Mouse (Mus musculus): ENCODE data around the gene Zic5.

The Zic5 gene

DNA sequence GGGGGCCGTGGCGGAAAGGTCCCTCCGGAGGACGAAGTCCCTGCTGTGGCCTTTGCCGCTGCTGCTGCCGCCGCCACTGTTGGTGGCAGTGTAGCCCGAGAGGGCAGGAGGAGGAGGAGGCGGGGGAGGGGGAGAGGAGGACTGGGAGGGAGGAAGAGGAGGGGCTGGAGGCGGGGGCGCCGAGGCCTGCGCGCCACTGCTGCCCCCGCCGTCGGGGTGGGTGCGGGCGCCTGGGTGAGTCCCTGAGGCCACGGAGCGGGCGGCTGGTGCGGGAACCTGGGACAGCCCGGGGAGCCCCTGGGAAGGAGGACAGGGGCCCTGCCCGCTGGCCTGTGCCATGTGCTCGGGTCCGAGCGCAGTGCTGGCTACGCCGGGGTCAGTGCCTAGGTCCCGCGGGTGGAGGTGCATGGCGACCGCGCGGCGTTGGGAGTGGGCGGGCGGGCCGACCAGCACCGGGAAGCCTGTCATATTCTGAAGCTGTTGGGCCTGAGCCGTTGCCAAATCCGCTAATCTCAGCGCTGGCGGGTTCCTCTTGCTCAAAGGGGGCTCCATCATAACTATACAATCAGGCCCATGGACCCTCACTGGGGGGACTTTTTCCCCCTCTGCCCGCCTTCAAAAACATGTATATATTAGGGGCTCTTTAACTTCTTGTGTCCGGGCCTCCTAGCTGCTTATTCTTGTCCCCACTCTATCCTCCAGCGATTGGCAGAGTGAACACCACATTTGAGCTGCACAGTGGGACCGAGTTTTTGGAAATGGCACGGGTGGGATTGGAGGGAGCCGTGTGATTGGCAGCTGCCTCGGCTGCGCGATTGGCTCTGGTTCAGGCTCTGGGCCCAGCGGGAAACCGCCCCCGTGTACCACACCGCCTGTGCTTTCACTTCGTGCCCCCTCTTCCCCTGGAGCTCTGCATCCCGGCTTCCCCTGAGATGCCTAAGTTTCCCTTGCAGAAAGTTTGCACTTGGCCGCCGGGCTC lies at the start of gene Zic5:
Zic5 (minus strand) TSS at position 915 of the 979 bp plus-strand sequence.
- DNase-seq (ENCODE audit: low read depth, low spot score), result peak; percentile 90

- DNase-seq (ENCODE audit: low read depth, low spot score), result no peak
Observed at GRCm38 (mm10) chr14:122513511-122514036, 48.1 kb upstream of the Zic5 start.

DNA sequence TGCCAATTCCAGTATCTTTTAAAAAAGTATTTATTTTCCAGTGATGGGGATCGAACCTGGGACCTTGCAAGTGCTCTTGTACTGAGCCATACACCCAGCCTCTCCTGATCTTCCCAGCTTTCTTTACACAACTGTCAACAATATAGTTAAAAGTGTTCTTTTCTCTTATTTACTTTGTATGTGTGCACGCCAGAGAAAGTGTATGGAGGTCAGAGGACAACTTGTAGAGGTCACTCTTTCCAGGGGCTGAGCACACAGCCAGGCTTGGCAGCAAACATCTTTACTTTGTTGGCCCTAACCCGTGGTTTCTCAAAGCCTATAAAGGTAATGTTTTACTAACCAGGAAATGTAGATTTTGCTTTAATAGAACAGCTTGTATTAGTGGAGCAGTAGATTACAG lies 46.0 kb upstream of the Zic5 start:
- DNase-seq (ENCODE audit: low read depth, low spot score), result no peak

GRCm38 (mm10) chr14:122509058-122509457 lies 43.6 kb upstream of the Zic5 start:
- DNase-seq (ENCODE audit: low read depth, low spot score), result no peak

- no peak for DNase-seq (ENCODE audit: low read depth, low spot score)
Observed at GRCm38 (mm10) chr14:122492015-122492414, 26.5 kb upstream of the Zic5 start.

DNA sequence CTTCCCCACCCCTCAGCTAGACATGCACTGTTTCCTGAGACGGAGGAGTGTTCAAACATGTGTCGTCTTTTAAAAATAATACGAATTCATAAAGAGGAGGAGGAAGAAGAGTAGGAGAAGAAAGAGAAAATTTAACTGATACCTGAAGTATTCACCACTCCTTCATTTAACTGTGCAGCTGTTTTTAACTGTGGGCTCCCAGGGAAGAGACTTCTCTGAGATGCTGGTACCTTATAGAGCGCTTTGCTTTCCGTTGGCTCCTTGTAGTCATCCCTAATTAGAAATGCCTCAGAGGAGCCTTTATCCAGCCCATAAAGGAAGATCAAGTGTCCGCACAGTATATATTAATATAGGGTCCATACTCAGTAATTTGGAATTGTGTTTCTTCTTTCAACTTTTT lies 26.0 kb upstream of the Zic5 start:
- DNase-seq (ENCODE audit: low read depth, low spot score), result no peak

DNA sequence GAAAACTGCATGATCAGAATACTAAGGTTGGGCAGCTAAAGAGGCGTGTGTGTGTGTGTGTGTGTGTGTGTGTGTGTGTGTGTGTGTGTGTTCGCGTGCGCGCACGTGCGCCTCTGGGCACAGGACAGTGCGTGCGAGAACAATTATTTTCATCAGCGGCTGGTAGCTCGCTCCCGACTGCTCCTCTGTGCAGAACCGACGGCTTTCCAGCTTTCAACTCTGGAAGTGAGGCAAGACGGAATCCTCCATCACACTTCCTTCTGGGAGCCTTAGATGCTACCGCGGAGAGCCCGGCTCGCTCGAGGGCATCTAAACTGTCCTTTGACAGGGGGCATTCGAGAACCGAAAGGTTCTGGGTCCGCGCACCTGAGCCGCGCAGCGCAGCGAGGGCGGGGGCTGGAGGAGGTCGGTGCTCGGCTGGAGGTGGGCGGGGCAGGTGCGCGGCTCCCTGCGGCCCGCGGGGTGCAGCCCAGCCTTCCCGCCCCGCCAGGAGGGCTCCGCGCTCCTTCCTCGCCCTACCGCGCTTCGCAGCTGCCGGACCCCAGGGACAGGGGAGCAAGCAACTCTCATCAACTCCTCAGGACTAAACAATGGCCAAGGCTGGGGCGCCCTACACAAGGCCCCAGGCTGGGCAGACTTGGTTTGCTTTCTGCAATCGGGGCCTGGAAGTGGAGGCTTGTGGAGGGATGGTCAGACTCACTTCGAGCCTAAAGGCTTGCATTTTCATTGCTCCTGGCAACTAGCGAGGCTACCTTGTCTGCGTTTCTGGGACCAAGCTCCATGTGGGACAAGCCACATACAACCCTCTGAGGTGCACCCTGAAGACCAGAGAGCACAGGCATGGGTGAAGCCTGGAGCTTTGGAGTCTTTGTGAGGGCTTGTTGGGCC lies 25.2 kb upstream of the Zic5 start, which contains the start of gene Gm10837:
Gm10837 (plus strand) TSS at position 146 of the 888 bp plus-strand sequence.
- peak; percentile 43 for DNase-seq (ENCODE audit: low read depth, low spot score)

- DNase-seq (ENCODE audit: low read depth, low spot score), result no peak
Observed at GRCm38 (mm10) chr14:122489686-122490414, 24.4 kb upstream of the Zic5 start.

GRCm38 (mm10) chr14:122489041-122489440 lies 23.6 kb upstream of the Zic5 start:
- DNase-seq (ENCODE audit: low read depth, low spot score), result no peak

- DNase-seq (ENCODE audit: low read depth, low spot score), result no peak
Observed at GRCm38 (mm10) chr14:122487366-122487765, 21.9 kb upstream of the Zic5 start.

GRCm38 (mm10) chr14:122486611-122487010 lies 21.1 kb upstream of the Zic5 start:
- no peak for DNase-seq (ENCODE audit: low read depth, low spot score)

- no peak for DNase-seq (ENCODE audit: low read depth, low spot score)
Observed at GRCm38 (mm10) chr14:122485635-122486181, 20.2 kb upstream of the Zic5 start.

DNA sequence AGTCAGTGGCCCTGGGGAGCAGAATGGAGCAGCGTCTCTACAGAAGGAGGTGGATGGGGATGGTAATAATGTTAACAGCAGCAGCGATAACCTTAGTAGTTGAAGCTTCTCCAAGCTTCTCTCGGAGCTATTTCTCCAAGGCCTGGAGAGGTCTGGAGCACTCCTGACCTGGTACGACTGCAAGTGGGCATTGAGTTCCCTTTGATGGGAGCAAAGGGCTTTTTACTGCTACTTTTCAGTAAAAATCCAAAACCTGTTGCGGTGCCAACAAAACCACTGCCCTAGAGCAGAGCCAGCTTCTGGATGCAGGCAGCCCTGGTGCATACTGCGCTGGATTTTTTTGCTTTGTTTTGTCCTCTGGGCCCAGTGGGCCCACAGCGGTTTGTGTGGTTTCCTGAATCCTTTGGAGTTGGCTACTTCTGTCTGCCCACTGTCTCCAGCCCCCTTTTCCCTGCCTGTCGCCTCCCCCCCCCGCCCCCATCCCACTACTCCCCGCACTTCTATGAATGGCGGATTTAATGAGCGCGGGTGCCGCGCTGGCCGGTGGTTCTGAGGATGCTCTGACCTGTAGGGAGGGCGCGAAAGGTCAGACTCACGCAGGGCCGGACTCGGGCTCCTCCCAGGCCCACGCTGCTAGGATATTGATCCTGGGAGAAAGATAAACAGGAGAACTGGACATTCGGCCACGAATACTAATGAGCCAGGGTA lies 19.5 kb upstream of the Zic5 start:
- DNase-seq (ENCODE audit: low read depth, low spot score), result peak; percentile 39

GRCm38 (mm10) chr14:122484458-122484843 lies 19.0 kb upstream of the Zic5 start:
- DNase-seq (ENCODE audit: low read depth, low spot score), result no peak

DNA sequence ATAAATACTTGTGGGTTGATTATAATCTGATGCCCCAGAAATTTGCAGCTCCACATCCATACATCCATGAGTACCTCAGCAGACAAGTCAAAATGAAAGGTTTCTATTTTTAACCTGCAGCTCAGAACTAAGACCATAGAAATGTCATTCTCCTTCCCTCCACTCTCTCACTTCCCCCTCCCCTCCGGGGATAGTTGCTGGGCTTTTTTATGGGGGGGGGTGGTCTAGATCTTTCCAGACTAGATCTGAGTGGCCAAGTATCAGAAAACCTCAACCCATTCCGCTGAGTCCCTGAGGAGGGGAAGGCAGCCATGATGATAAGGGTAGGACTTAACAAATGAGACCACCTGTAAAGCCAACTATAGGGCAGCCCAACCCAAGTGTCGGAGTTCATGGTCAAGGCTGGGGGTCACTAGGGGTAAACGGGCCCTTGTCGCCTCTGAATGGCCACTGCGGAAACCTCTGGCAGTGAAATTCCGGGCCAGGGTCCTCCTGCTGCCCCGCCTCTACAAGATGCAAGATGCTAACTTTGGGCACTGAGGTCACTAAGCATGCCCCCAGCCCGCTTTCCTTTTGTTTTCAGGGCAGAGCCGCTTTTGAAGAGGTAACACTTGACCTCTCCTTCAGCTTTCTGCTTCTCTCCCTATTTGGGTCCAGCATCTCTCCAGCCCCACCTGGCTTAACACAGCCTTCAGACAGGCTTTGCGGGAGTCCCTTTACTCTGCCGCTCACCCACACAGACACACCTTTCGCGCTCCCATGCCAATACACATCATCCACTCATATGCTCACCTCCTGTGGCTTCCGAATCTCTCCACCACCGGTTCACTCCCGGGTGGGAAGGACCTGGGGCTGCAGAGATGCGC lies 18.3 kb upstream of the Zic5 start:
- peak; percentile 49 for DNase-seq (ENCODE audit: low read depth, low spot score)

DNA sequence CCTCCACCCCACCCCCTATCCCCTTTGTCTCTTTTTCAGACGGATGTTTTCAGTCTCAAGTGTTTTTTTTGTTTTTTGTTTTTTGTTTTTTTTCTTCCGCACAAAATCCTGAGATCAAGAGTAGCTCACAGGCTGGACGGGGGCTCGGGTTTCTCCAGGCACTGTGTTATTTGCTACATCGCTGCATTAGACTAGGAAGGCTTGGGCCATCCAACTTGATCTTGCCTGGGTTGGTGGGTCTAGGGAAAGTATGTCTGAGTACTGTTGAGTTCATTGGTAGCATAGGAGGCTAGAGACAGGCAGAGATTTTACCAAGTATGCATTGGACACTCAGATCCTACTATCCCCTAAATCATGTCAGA lies 17.5 kb upstream of the Zic5 start:
- DNase-seq (ENCODE audit: low read depth, low spot score), result no peak

GRCm38 (mm10) chr14:122482081-122483023 lies 16.9 kb upstream of the Zic5 start:
- peak; percentile 84 for DNase-seq (ENCODE audit: low read depth, low spot score)

DNA sequence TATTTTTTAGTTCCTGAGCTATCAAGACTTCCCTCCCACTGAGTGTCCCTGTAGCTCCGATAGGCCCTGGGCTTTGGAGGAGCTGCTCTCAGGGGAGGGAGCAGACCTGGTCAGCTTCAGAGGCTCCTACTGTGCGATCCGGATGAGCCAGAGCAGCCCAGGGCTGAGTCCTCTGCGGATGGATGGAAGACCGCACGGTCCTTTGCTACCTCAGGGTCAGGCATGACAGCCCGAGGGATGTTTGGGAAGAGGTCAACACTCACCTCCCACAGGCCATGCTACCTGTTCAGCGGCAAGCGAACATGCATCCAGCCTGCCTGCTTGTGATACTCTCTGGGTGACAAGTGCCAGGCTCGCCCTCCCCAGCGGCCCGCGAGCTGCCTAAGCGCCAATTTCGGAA lies 15.7 kb upstream of the Zic5 start:
- peak; percentile 70 for DNase-seq (ENCODE audit: low read depth, low spot score)
